Mouse (Mus musculus) liver, embryonic 12.5 days (tissue): ENCODE data around the gene Hist1h4k. TPM values are rescaled to one million over a fixed set of nuclear protein-coding genes. Genes with fewer than 3 reads are reported as not detected.
"Not testable (repeated sequence)": the region's sequence is repeated elsewhere in the genome, so short reads cannot be mapped to it uniquely, and the experiment has no call there.

Experiments
- ATAC-seq: fragments of 200-750 bp; cut with Nextera tagmentation; 2 replicates; pipeline ENCODE4 v1.8.0; 2017; ENCODE audit warnings: moderate number of reproducible peaks, mild to moderate bottlenecking, moderate library complexity
- H3K27ac ChIP-seq: fragments of 300-500 bp; sonication (generic); 2 replicates; pipeline ENCODE4 v1.5.1; 2016; ENCODE audit warnings: mild to moderate bottlenecking
- H3K27me3 ChIP-seq: fragments of 300-500 bp; sonication (generic); replicated peaks from 2 replicates; pipeline ENCODE4 v1.6.1; 2016; ENCODE audit warnings: mild to moderate bottlenecking, moderate library complexity
- H3K36me3 ChIP-seq: fragments of 300-500 bp; sonication (generic); 2 replicates; pipeline ENCODE4 v1.6.1; 2016; ENCODE audit warnings: mild to moderate bottlenecking, moderate library complexity
- H3K4me1 ChIP-seq: fragments of 300-500 bp; sonication (generic); 2 replicates; pipeline ENCODE4 v1.6.1; 2016
- H3K4me2 ChIP-seq: fragments of 300-500 bp; sonication (generic); 2 replicates; pipeline ENCODE4 v1.6.1; 2016; ENCODE audit warnings: mild to moderate bottlenecking, moderate library complexity
- H3K4me3 ChIP-seq: fragments of 300-500 bp; sonication (generic); 2 replicates; pipeline ENCODE4 v1.5.1; 2016; ENCODE audit warnings: mild to moderate bottlenecking, moderate library complexity
- H3K9ac ChIP-seq: fragments of 300-500 bp; sonication (generic); 2 replicates; pipeline ENCODE4 v1.6.1; 2016; ENCODE audit warnings: mild to moderate bottlenecking, moderate library complexity
- H3K9me3 ChIP-seq: fragments of 300-500 bp; sonication (generic); replicated peaks from 2 replicates; pipeline ENCODE4 v1.6.1; 2016; ENCODE audit warnings: mild to moderate bottlenecking, moderate library complexity
- WGBS: fragments of 180-500 bp; shearing (Covaris S2); methylation state at CpG from one replicate; pipeline ENCODE4 v1.1.7; 2016; ENCODE audit not compliant: insufficient replicate concordance; 5-methylcytosine and 5-hydroxymethylcytosine counted together
- polyA plus RNA-seq: library from polyadenylated mRNA; unstranded; fragments of >200 nt; fragmentation: Nextera tagmentation; extraction: Ambion mirVana; gene quantifications from 2 replicates; pipeline ENCODE4 v1.2.1, GENCODE M21; 2016

The Hist1h4k gene
- polyA plus RNA-seq, 1 experiment from 2014 or later, result 3.7 TPM

GRCm38 (mm10) chr13:21783255-21783617, 32.9 kb upstream of the Hist1h4k start, which contains the start of gene Hist1h3i:
TSS of gene Hist1h3i (minus strand) at chr13:21783370.
- peak; percentile 52 for ATAC-seq
- peak within 1 kb of the TSS; percentile 100 for H3K27ac ChIP-seq
- H3K9ac ChIP-seq, result peak within 1 kb of the TSS; percentile 82
- no peaks in the 10 kb centered on the region for H3K36me3 ChIP-seq
- under 1% methylated on average over 20 of the region's 20 CpGs for WGBS
- H3K27me3 ChIP-seq, result no peaks in the 10 kb centered on the region
- H3K4me2 ChIP-seq, result peak within 1 kb of the TSS; percentile 87
- peaks cover 59% of the 10 kb centered on the region for H3K4me1 ChIP-seq
- peak within 1 kb of the TSS; percentile 55 for H3K4me3 ChIP-seq
- H3K9me3 ChIP-seq, result no peaks in the 10 kb centered on the region

- H3K36me3 ChIP-seq, H3K27me3 ChIP-seq, H3K9me3 ChIP-seq: not testable (repeated sequence)
- WGBS, result under 1% methylated on average over 17 of the region's 35 CpGs
- Histone ChIP-seq H3K27ac (peak overlapping the region; percentile 100), H3K4me3 (peak overlapping the region; percentile 55), H3K9ac (peak overlapping the region; percentile 82), H3K4me1 (peaks cover 59% of the 10 kb centered on the region), H3K4me2 (peak overlapping the region; percentile 87)
- ATAC-seq, result peak; percentile 3
These were observed 32.3 kb upstream of the Hist1h4k start for GRCm38 (mm10) chr13:21782361-21783254.

GRCm38 (mm10) chr13:21781639-21782038, 31.3 kb upstream of the Hist1h4k start:
- ATAC-seq, result no peak
- H3K4me3 ChIP-seq, result no peak overlapping the region; the same call in 1 of the 2 replicates
- no peaks in the 10 kb centered on the region for H3K36me3 ChIP-seq
- H3K27ac ChIP-seq, result peak overlapping the region; percentile 100
- H3K9ac ChIP-seq, result peak overlapping the region; percentile 82
- no peaks in the 10 kb centered on the region for H3K9me3 ChIP-seq
- 82% methylated on average over 1 of the region's 1 CpGs for WGBS
- H3K27me3 ChIP-seq, result no peaks in the 10 kb centered on the region
- H3K4me2 ChIP-seq, result peak overlapping the region; percentile 87
- peaks cover 68% of the 10 kb centered on the region for H3K4me1 ChIP-seq

GRCm38 (mm10) chr13:21781021-21781555, 30.8 kb upstream of the Hist1h4k start:
- 31% methylated on average over 6 of the region's 6 CpGs for WGBS
- no peaks in the 10 kb centered on the region for H3K9me3 ChIP-seq
- peak overlapping the region; percentile 70 for H3K4me3 ChIP-seq
- ATAC-seq, result no peak
- H3K27ac ChIP-seq, result peak overlapping the region; percentile 100
- H3K4me2 ChIP-seq, result peak overlapping the region; percentile 87
- H3K4me1 ChIP-seq, result peaks cover 71% of the 10 kb centered on the region
- H3K9ac ChIP-seq, result peak overlapping the region; percentile 96
- no peaks in the 10 kb centered on the region for H3K27me3 ChIP-seq
- no peaks in the 10 kb centered on the region for H3K36me3 ChIP-seq

GRCm38 (mm10) chr13:21779767-21780731, 29.7 kb upstream of the Hist1h4k start, which contains the start of gene Hist1h1b:
TSS of gene Hist1h1b (minus strand) at chr13:21780625.
- Histone ChIP-seq H3K9me3 (no peaks in the 10 kb centered on the region), H3K9ac (peak within 1 kb of the TSS; percentile 96), H3K27ac (peak within 1 kb of the TSS; percentile 100), H3K4me2 (peak within 1 kb of the TSS; percentile 87), H3K36me3 (no peaks in the 10 kb centered on the region), H3K4me1 (peaks cover 66% of the 10 kb centered on the region), H3K4me3 (peak within 1 kb of the TSS; percentile 70), H3K27me3 (no peaks in the 10 kb centered on the region)
- ATAC-seq, result peak; percentile 59
- WGBS, result under 1% methylated on average over 44 of the region's 44 CpGs

- Histone ChIP-seq H3K27me3 (no peaks in the 10 kb centered on the region), H3K9ac (peak overlapping the region; percentile 96), H3K4me1 (peaks cover 57% of the 10 kb centered on the region), H3K9me3 (no peaks in the 10 kb centered on the region), H3K4me3 (peak overlapping the region; percentile 70), H3K4me2 (peak overlapping the region; percentile 87), H3K36me3 (no peaks in the 10 kb centered on the region), H3K27ac (peak overlapping the region; percentile 100)
- WGBS, result 6% methylated on average over 33 of the region's 33 CpGs
- peak; percentile 74 for ATAC-seq
These were observed 28.8 kb upstream of the Hist1h4k start for GRCm38 (mm10) chr13:21778814-21779766.

- Histone ChIP-seq H3K27me3 (no peaks in the 10 kb centered on the region), H3K27ac (peak overlapping the region; percentile 99), H3K4me3 (peak overlapping the region; percentile 49), H3K36me3 (no peaks in the 10 kb centered on the region), H3K9ac (peak overlapping the region; percentile 71), H3K9me3 (no peaks in the 10 kb centered on the region), H3K4me2 (peak overlapping the region; percentile 66), H3K4me1 (peaks cover 32% of the 10 kb centered on the region)
- ATAC-seq, result no peak
- WGBS, result 80% methylated on average over 1 of the region's 1 CpGs
These were observed 5.4 kb upstream of the Hist1h4k start for GRCm38 (mm10) chr13:21755707-21756106.

GRCm38 (mm10) chr13:21754294-21755001, 4.1 kb upstream of the Hist1h4k start:
- Histone ChIP-seq H3K9ac (peak overlapping the region; percentile 73), H3K27ac (peak overlapping the region; percentile 99), H3K4me3 (peak overlapping the region; percentile 56), H3K4me2 (peak overlapping the region; percentile 69), H3K4me1 (peaks cover 31% of the 10 kb centered on the region)
- H3K9me3 ChIP-seq, H3K36me3 ChIP-seq, H3K27me3 ChIP-seq: not testable (repeated sequence)
- ATAC-seq, result peak; percentile 19
- WGBS, result 1% methylated on average over 26 of the region's 26 CpGs

GRCm38 (mm10) chr13:21753524-21754285, 3.4 kb upstream of the Hist1h4k start, which contains the start of the genes Hist1h2ak and Hist1h2bn:
TSS of gene Hist1h2ak (minus strand) at chr13:21753827.
TSS of gene Hist1h2bn (plus strand) at chr13:21754123.
- H3K27me3 ChIP-seq, H3K36me3 ChIP-seq, H3K9me3 ChIP-seq: not testable (repeated sequence)
- Histone ChIP-seq H3K4me3 (peak within 1 kb of the TSS; percentile 56), H3K27ac (peak within 1 kb of the TSS; percentile 99), H3K4me2 (peak within 1 kb of the TSS; percentile 69), H3K9ac (peak within 1 kb of the TSS; percentile 80), H3K4me1 (peaks cover 34% of the 10 kb centered on the region)
- peak; percentile 86 for ATAC-seq
- WGBS, result under 1% methylated on average over 49 of the region's 50 CpGs
